12 mouse cellular contexts compared by ENCODE assay signal in the genomic region with DNA sequence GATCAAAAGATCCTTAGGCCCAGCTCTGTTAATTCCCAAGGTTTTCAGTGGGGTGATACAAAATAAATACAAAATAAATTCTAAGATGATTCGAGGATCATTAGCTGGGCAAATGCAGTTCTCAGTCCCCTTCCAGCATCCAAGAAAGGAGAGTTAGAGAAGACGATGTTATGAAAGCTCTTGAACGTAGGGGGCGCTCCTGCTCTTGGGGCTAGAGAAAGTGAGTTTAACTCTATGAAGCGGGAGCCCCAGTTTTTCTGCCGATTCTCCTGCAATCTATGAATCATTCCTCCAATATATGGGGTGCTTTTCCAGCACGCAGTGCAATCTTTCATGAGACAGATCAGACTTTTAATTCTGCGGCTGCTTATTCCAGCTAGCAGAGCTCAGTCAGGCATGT.
DNase-seq lines count a peak whose midpoint lies in the region; ATAC-seq and TF ChIP-seq lines count a peak whose summit lies in the region.
"Had no signal": no experiment of that assay in that cellular context is flagged by ENCODE, and none has a peak within 500 bp of the region (broad histone marks: within the 10 kb centered on the region; RNA-seq: fewer than 3 reads in every experiment).

No protein-coding gene starts in this region.

- DNase-seq in embryo, embryonic 10 days (ENCODE audit: low spot score), result peak; percentile 20
- no peak for DNase-seq in embryo, embryonic 11 days
- DNase-seq in left cerebral cortex, adult 2 months (ENCODE audit: extremely low spot score in 1 of 2, low spot score in 2 of 2), result no peak
- DNase-seq in left cerebral cortex, adult 11 months (ENCODE audit: low spot score), result no peak
- DNase-seq: kidney, adult 9 months; liver, embryonic 13.5 days had no signal

- no peak overlapping the region for H3K4me2 ChIP-seq in intestine, embryonic 16.5 days (ENCODE audit: low read depth, low read length)
- H3K4me2 ChIP-seq: heart, embryonic 12.5 days; liver, embryonic 13.5 days had no signal

- H3K27ac ChIP-seq in left cerebral cortex, adult 2 months, result no peak overlapping the region
- no peak overlapping the region for H3K27ac ChIP-seq in cortical plate, adult 2 months (ENCODE audit: insufficient read depth, low read length)
- no peak overlapping the region for H3K27ac ChIP-seq in intestine, embryonic 16.5 days (ENCODE audit: low read length)
- H3K27ac ChIP-seq: hindbrain, embryonic 10.5 days; liver, embryonic 13.5 days had no signal

- no peaks in the 10 kb centered on the region for H3K27me3 ChIP-seq in E14TG2a.4 (ENCODE audit: insufficient read depth, low read length)
- H3K27me3 ChIP-seq in intestine, embryonic 16.5 days (replicated peaks; ENCODE audit: control insufficient read depth, insufficient read depth, low read length), result no peaks in the 10 kb centered on the region
- H3K27me3 ChIP-seq: heart, embryonic 12.5 days; liver, embryonic 13.5 days had no signal

- peak; percentile 57 for TF ChIP-seq CTCF in left cerebral cortex, adult 2 months (IDR thresholded peaks at IDR 0.05)
- TF ChIP-seq CTCF in E14TG2a.4 (conservative IDR thresholded peaks at IDR 0.05; ENCODE audit: low read length), result peak; percentile 39
- TF ChIP-seq CTCF in cortical plate, adult 2 months (IDR thresholded peaks at IDR 0.05; ENCODE audit: extremely low read depth, insufficient read depth, low read length), result peak; percentile 38; the same call in 1 of the 2 replicates

- H3K36me3 ChIP-seq in E14TG2a.4 (ENCODE audit: insufficient read depth, low read length), result no peaks in the 10 kb centered on the region
- H3K36me3 ChIP-seq in intestine, embryonic 16.5 days (ENCODE audit: control insufficient read depth, insufficient read depth, low read length), result no peaks in the 10 kb centered on the region
- H3K36me3 ChIP-seq: heart, embryonic 12.5 days; hindbrain, embryonic 10.5 days; liver, embryonic 13.5 days had no signal

- no peaks in the 10 kb centered on the region for H3K9me3 ChIP-seq in E14TG2a.4 (ENCODE audit: low read length)
- H3K9me3 ChIP-seq in intestine, embryonic 16.5 days (ENCODE audit: control insufficient read depth, low read length), result no peaks in the 10 kb centered on the region
- H3K9me3 ChIP-seq: heart, embryonic 12.5 days; hindbrain, embryonic 10.5 days; liver, embryonic 13.5 days had no signal

- WGBS in intestine, embryonic 16.5 days, result 66% methylated on average over 8 of the region's 8 CpGs

- H3K9ac ChIP-seq in intestine, embryonic 16.5 days (ENCODE audit: low read depth, low read length), result no peak overlapping the region
- H3K9ac ChIP-seq: heart, embryonic 12.5 days; liver, embryonic 13.5 days had no signal

- no peak overlapping the region for H3K4me3 ChIP-seq in left cerebral cortex, adult 2 months
- no peak overlapping the region for H3K4me3 ChIP-seq in E14TG2a.4 (replicated peaks; ENCODE audit: low read length)
- H3K4me3 ChIP-seq in cortical plate, adult 2 months (ENCODE audit: insufficient read depth, low read length), result no peak overlapping the region
- H3K4me3 ChIP-seq in intestine, embryonic 16.5 days (ENCODE audit: low read length), result no peak overlapping the region
- H3K4me3 ChIP-seq: heart, embryonic 12.5 days; hindbrain, embryonic 10.5 days; liver, embryonic 13.5 days had no signal

- intact Hi-C loops in left cerebral cortex, adult 2 months (cut with DNase I), result loop anchor here (10.0 kb wide), 2 partner anchors 333 to 1553 kb away; no protein-coding TSS in a partner anchor

- no peak for ATAC-seq in megakaryocyte-erythroid progenitor cell, adult 5-6 weeks (replicated peaks; ENCODE audit: low FRiP score, low TSS enrichment, poor library complexity, severe bottlenecking)
- no peak for ATAC-seq in intestine, embryonic 16.5 days

- H3K4me1 ChIP-seq in E14TG2a.4 (replicated peaks; ENCODE audit: low read depth, low read length), result no peaks in the 10 kb centered on the region
- H3K4me1 ChIP-seq in cortical plate, adult 2 months (ENCODE audit: control insufficient read depth, insufficient read depth, low read length), result no peaks in the 10 kb centered on the region
- no peaks in the 10 kb centered on the region for H3K4me1 ChIP-seq in intestine, embryonic 16.5 days (ENCODE audit: control insufficient read depth, insufficient read depth, low read length)
- H3K4me1 ChIP-seq: heart, embryonic 12.5 days; hindbrain, embryonic 10.5 days; liver, embryonic 13.5 days had no signal

- TF ChIP-seq POLR2A in cortical plate, adult 2 months (IDR thresholded peaks at IDR 0.05; ENCODE audit: extremely low read depth, insufficient read depth, low read length), result no peak
